Mouse (Mus musculus) CH12.LX (cell line): Measurements from ENCODE around the gene Scn4b.

ENCODE experiments used
- CTCF ChIP-seq, 2 experiments: IDR thresholded peaks in 1 of 2; conservative IDR thresholded peaks in 1 of 2; 2 replicates each; pipeline ENCODE4 v1.5.1; 2011 to 2012; ENCODE audit warnings: low read depth in 2 of 2, low read length in 2 of 2, improper control_type of control experiment in 1 of 2, inconsistent platforms in 1 of 2, mild to moderate bottlenecking in 1 of 2, moderate library complexity in 1 of 2
- E2F4 ChIP-seq: IDR thresholded peaks from 2 replicates; pipeline ENCODE4 v1.6.1; 2011; ENCODE audit warnings: low read depth, low read length, improper control_type of control experiment; ENCODE audit not compliant: insufficient replicate concordance
- EP300 ChIP-seq: IDR thresholded peaks from 2 replicates; pipeline ENCODE4 v1.6.1; 2011; ENCODE audit warnings: low read length, improper control_type of control experiment
- ETS1 ChIP-seq: conservative IDR thresholded peaks from 2 replicates; pipeline ENCODE4 v1.6.1; 2012; ENCODE audit warnings: low read depth, mild to moderate bottlenecking, inconsistent platforms, low read length, improper control_type of control experiment, moderate library complexity
- HCFC1 ChIP-seq: IDR thresholded peaks from 2 replicates; pipeline ENCODE4 v1.6.1; 2012; ENCODE audit warnings: low read depth, mild to moderate bottlenecking, inconsistent platforms, low read length, improper control_type of control experiment
- MEF2A ChIP-seq: IDR thresholded peaks from 2 replicates; pipeline ENCODE4 v1.6.1; 2014; ENCODE audit warnings: low read depth, mild to moderate bottlenecking, inconsistent platforms, low read length, improper control_type of control experiment, borderline replicate concordance
- MXI1 ChIP-seq: IDR thresholded peaks from 2 replicates; pipeline ENCODE4 v1.6.1; 2011; ENCODE audit warnings: mild to moderate bottlenecking, low read depth, low read length, improper control_type of control experiment
- POLR2A ChIP-seq: IDR thresholded peaks from 2 replicates; pipeline ENCODE4 v1.6.1; 2011; ENCODE audit warnings: low read depth, mild to moderate bottlenecking, improper control_type of control experiment, low read length
- USF1 ChIP-seq: IDR thresholded peaks from 2 replicates; pipeline ENCODE4 v1.6.1; 2014; ENCODE audit warnings: low read depth, mild to moderate bottlenecking, inconsistent platforms, low read length, improper control_type of control experiment
- ZC3H11A ChIP-seq: IDR thresholded peaks from 2 replicates; pipeline ENCODE4 v1.6.1; 2012; ENCODE audit warnings: low read depth, mild to moderate bottlenecking, inconsistent platforms, low read length, improper control_type of control experiment
- ZKSCAN1 ChIP-seq: IDR thresholded peaks from 2 replicates; pipeline ENCODE4 v1.6.1; 2012; ENCODE audit warnings: low read depth, inconsistent platforms, low read length, improper control_type of control experiment, borderline replicate concordance

DNA sequence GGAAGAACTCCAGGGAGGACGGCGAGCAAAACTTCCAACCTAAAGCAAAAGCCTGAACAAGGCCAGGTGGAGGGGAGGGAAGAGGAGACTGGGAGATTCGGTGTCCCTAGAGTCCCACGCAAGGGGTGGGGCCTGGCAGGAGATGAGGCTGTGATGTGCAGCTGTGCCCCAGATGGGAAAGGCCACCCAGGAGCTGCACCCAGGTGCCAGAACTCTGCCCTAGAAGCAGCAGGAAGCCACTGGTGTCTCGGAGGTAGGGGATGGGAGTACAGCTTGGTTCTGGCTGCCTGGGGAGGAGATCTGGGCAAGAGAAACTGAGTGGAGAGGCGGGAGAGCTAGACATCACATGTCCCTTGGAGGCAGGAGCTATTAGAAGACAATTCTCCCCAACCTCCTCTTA is 17.2 kb upstream of the Scn4b start:
- TF ChIP-seq POLR2A, result no peak
- no peak for TF ChIP-seq HCFC1
- TF ChIP-seq MEF2A, result no peak
- no peak for TF ChIP-seq EP300
- TF ChIP-seq ZC3H11A, result no peak
- no peak for TF ChIP-seq ETS1
- TF ChIP-seq MXI1, result no peak
- no peak for TF ChIP-seq USF1
- TF ChIP-seq E2F4, result no peak
- no peak for TF ChIP-seq CTCF (conservative IDR thresholded peaks at IDR 0.05 in 1 of 2, IDR thresholded peaks at IDR 0.05 in 1 of 2; ENCODE audit: low read depth in 2 of 2, low read length in 2 of 2)
- no peak for TF ChIP-seq ZKSCAN1
